Mouse (Mus musculus) lung, embryonic 14.5 days (tissue): ENCODE results near the gene Agap2. TPM values are rescaled to one million over a fixed set of nuclear protein-coding genes. Genes with fewer than 3 reads are reported as not detected.

Source experiments
- ATAC-seq: fragments of 200-750 bp; cut with Nextera tagmentation; 2 replicates; pipeline ENCODE4 v1.8.0; 2017; ENCODE audit warnings: mild to moderate bottlenecking, moderate TSS enrichment, moderate library complexity; ENCODE audit not compliant: insufficient read depth
- DNase-seq: peaks from one replicate; pipeline ENCODE4 v3.0.0-alpha.2; 2015
- H3K27ac ChIP-seq: fragments of 300-500 bp; sonication (generic); 2 replicates; pipeline ENCODE4 v1.5.1; 2014; ENCODE audit warnings: low read depth, mild to moderate bottlenecking, moderate library complexity
- H3K27me3 ChIP-seq: fragments of 300-500 bp; sonication (generic); 2 replicates; pipeline ENCODE4 v1.6.1; 2014; ENCODE audit warnings: low read length, control low read depth; ENCODE audit not compliant: insufficient read depth
- H3K36me3 ChIP-seq: fragments of 300-500 bp; sonication (generic); 2 replicates; pipeline ENCODE4 v1.6.1; 2014; ENCODE audit warnings: control low read depth; ENCODE audit not compliant: insufficient read depth
- H3K4me1 ChIP-seq: fragments of 300-500 bp; sonication (generic); 2 replicates; pipeline ENCODE4 v1.6.1; 2014; ENCODE audit warnings: antibody characterized with exemption, control low read depth; ENCODE audit not compliant: insufficient read depth
- H3K4me2 ChIP-seq: fragments of 300-500 bp; sonication (generic); 2 replicates; pipeline ENCODE4 v1.6.1; 2014; ENCODE audit warnings: mild to moderate bottlenecking
- H3K4me3 ChIP-seq: fragments of 300-500 bp; sonication (generic); 2 replicates; pipeline ENCODE4 v1.5.1; 2014; ENCODE audit warnings: low read depth, low read length
- H3K9ac ChIP-seq: fragments of 300-500 bp; sonication (generic); 2 replicates; pipeline ENCODE4 v1.6.1; 2014
- H3K9me3 ChIP-seq: fragments of 300-500 bp; sonication (generic); 2 replicates; pipeline ENCODE4 v1.6.1; 2016; ENCODE audit warnings: low read depth, low read length, control low read depth
- CTCF ChIP-seq: IDR thresholded peaks from 2 replicates; pipeline ENCODE4 v1.5.1; 2016; ENCODE audit warnings: antibody characterized with exemption, low read depth
- WGBS: fragments of 180-500 bp; shearing (Covaris S2); extraction: QIAGEN DNeasy Blood & Tissue Kit; methylation state at CpG from one replicate; pipeline ENCODE4 v1.1.7; 2014; 5-methylcytosine and 5-hydroxymethylcytosine counted together
- polyA plus RNA-seq: library from polyadenylated mRNA; unstranded; fragments of >200 nt; fragmentation: Nextera tagmentation; extraction: Ambion mirVana; gene quantifications from 2 replicates; pipeline ENCODE4 v1.2.1, GENCODE M21; 2014

Gene Agap2
- polyA plus RNA-seq, 1 experiment from 2014 or later: 0.07 TPM

GRCm38 (mm10) chr10:127091507-127092396 is 16.7 kb downstream of the Agap2 start:
- Histone ChIP-seq H3K27me3 (peaks cover 44% of the 10 kb centered on the region), H3K9ac (no peak overlapping the region)

DNA sequence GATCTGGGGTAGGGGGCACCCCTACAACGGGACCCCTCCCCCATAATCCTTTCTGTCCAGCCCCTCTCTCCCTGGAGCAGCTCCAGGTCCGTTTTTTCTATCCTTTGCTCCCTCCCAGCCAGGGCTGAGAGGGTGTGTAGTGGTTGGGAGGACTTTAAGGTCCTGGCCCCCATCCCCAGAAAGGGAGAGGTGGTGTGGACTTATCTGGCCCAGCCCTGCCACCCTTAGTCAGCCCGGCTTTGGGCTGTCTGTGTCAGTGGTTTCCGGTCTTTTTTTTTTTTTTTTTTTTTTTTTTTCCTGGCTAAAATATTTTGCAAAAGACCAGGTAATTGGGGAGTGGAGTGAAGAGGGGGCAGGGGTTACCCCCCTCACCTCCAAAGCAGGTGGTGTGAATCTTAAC is 17.7 kb downstream of the Agap2 start:
- 33% methylated on average over 4 of the region's 4 CpGs for WGBS
- Histone ChIP-seq H3K36me3 (peaks cover 21% of the 10 kb centered on the region; the same call in 1 of the 2 replicates), H3K9me3 (no peaks in the 10 kb centered on the region), H3K27ac (no peak overlapping the region), H3K4me3 (no peak overlapping the region), H3K4me2 (no peak overlapping the region), H3K9ac (no peak overlapping the region), H3K27me3 (peaks cover 44% of the 10 kb centered on the region), H3K4me1 (peaks cover 20% of the 10 kb centered on the region)
- ATAC-seq: no peak
- no peak for DNase-seq
- TF ChIP-seq CTCF: no peak

More at GRCm38 (mm10) chr10:127091507-127092396, 16.7 kb downstream of the Agap2 start:
- peak overlapping the region; percentile 50 for H3K4me2 ChIP-seq
- peaks cover 15% of the 10 kb centered on the region; the same call in 1 of the 2 replicates for H3K36me3 ChIP-seq
- no peaks in the 10 kb centered on the region for H3K9me3 ChIP-seq
- peaks cover 20% of the 10 kb centered on the region for H3K4me1 ChIP-seq
- ATAC-seq: peak; percentile 13
- no peak overlapping the region for H3K27ac ChIP-seq
- WGBS: 8% methylated on average over 48 of the region's 51 CpGs
- DNase-seq: no peak
- TF ChIP-seq CTCF: no peak
- H3K4me3 ChIP-seq: peak overlapping the region; percentile 24

DNA sequence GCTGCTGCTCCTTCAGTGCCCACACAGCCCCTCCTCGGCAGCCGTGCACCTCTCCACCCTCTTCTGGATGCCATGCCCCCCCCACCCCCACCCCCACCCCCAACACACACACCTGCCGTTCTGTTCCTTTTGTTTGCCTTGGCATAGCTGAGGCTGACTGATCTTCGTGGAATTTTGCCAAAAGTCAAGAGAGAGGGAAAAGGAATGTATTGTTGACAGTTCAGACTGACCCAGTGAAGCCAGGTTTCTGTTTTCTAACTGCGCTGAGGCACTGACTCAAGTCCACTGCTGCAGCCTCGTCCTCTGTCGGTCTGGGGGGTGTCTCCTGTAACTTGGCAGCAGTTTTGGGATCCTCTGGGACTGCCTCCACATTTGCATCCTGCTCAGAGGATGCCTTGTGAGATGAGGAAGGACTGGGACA is 19.3 kb downstream of the Agap2 start:
- DNase-seq (peak; percentile 84), ATAC-seq (peak; percentile 73)
- Histone ChIP-seq H3K4me3 (no peak overlapping the region), H3K4me2 (peak overlapping the region; percentile 25; the same call in 1 of the 2 replicates), H3K9ac (no peak overlapping the region), H3K27me3 (peaks cover 35% of the 10 kb centered on the region), H3K9me3 (no peaks in the 10 kb centered on the region), H3K4me1 (peaks cover 20% of the 10 kb centered on the region), H3K36me3 (peaks cover 34% of the 10 kb centered on the region), H3K27ac (peak overlapping the region; percentile 82)
- TF ChIP-seq CTCF: no peak
- 32% methylated on average over 7 of the region's 7 CpGs for WGBS

DNA sequence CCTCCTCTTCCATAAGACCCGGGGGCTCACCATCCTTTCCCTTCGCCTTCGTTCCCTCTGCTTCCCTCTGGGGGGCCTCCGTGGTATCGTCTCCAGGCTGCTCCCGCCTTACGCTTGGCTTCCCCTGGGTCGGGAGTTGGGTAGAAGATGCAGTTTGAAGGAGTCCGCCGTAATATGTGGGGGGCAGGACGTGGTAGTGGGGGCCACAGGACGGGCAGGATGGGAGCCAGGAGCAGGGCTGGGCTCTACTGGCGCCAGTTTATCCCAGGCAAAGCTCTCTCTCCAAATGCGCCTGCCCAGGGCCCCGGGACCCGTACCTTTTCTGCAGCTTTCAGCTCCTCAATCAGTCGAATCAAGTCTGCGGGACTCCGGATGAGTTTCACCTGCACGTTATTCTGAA is 23.4 kb downstream of the Agap2 start:
- no peak overlapping the region for H3K27ac ChIP-seq
- peaks cover 44% of the 10 kb centered on the region for H3K36me3 ChIP-seq
- no peak overlapping the region for H3K4me2 ChIP-seq
- no peak for TF ChIP-seq CTCF
- H3K9ac ChIP-seq: no peak overlapping the region
- WGBS: 83% methylated on average over 20 of the region's 20 CpGs
- no peaks in the 10 kb centered on the region for H3K9me3 ChIP-seq
- ATAC-seq (no peak), DNase-seq (no peak)
- no peaks in the 10 kb centered on the region for H3K27me3 ChIP-seq
- no peak overlapping the region for H3K4me3 ChIP-seq
- 0 out of 2 replicates have a peak, but pooled peaks cover 5% of the 10 kb centered on the region for H3K4me1 ChIP-seq

- peaks cover 44% of the 10 kb centered on the region for H3K36me3 ChIP-seq
- WGBS: 76% methylated on average over 10 of the region's 10 CpGs
- 0 out of 2 replicates have a peak, but pooled peaks cover 5% of the 10 kb centered on the region for H3K4me1 ChIP-seq
- no peak overlapping the region for H3K4me2 ChIP-seq
- TF ChIP-seq CTCF: no peak
- H3K9ac ChIP-seq: no peak overlapping the region
- no peak overlapping the region for H3K4me3 ChIP-seq
- H3K27me3 ChIP-seq: no peaks in the 10 kb centered on the region
- no peaks in the 10 kb centered on the region for H3K9me3 ChIP-seq
- DNase-seq (no peak), ATAC-seq (no peak)
- H3K27ac ChIP-seq: no peak overlapping the region
These were observed 24.1 kb downstream of the Agap2 start for GRCm38 (mm10) chr10:127099191-127099590.

DNA sequence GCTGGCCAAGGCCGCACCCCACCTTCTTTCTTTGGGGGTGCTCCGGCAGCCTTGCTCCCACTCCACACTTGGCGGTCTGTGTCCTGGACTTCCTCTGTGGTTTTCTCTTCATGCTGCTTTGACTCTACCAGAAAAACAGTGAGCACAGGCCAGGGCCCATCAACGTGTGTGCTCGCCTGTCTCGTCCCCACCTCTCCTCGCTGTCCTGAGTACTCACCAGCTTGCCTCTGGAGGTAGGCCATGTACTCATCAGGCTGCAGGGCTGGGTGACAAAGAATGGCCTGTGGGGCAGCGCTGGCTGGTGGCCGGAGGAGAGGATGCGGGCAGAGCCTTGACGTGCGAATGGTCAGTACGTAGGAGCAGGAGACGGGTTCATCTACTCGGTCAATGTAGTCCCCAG is 24.8 kb downstream of the Agap2 start:
- no peak overlapping the region for H3K4me2 ChIP-seq
- no peak overlapping the region for H3K4me3 ChIP-seq
- no peaks in the 10 kb centered on the region for H3K9me3 ChIP-seq
- DNase-seq (no peak), ATAC-seq (no peak)
- no peaks in the 10 kb centered on the region for H3K27me3 ChIP-seq
- no peak overlapping the region for H3K27ac ChIP-seq
- no peak for TF ChIP-seq CTCF
- peaks cover 44% of the 10 kb centered on the region for H3K36me3 ChIP-seq
- H3K4me1 ChIP-seq: 0 out of 2 replicates have a peak, but pooled peaks cover 4% of the 10 kb centered on the region
- H3K9ac ChIP-seq: no peak overlapping the region
- 89% methylated on average over 15 of the region's 15 CpGs for WGBS

DNA sequence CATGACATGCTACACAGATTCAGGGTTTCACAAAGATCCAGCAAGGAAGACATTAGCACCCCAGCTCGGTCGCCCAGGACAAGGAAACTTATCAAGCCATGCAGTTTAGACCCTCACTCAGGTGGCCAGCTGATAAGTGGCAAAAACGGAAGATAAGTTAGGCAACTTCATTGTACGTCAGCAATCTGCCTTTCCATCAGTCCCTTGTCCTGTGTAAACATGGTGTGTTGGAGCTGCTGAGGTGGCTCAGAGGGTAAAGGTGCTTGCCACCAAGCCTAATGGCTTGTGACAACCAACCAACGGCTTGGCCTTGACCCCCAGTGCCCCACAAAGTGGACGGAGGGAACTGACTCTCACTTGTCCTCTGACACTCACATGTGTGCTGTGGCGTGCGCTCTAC is 25.3 kb downstream of the Agap2 start:
- no peak overlapping the region for H3K9ac ChIP-seq
- ATAC-seq (no peak), DNase-seq (no peak)
- no peak overlapping the region for H3K4me2 ChIP-seq
- H3K36me3 ChIP-seq: peaks cover 45% of the 10 kb centered on the region
- TF ChIP-seq CTCF: no peak
- WGBS: 65% methylated on average over 8 of the region's 8 CpGs
- H3K4me3 ChIP-seq: no peak overlapping the region
- H3K27me3 ChIP-seq: no peaks in the 10 kb centered on the region
- H3K27ac ChIP-seq: no peak overlapping the region
- no peaks in the 10 kb centered on the region for H3K4me1 ChIP-seq
- no peaks in the 10 kb centered on the region for H3K9me3 ChIP-seq
